Mouse (Mus musculus) C2C12 (cell line): ENCODE results near the gene Tspan10.

Experiments
- CEBPB ChIP-seq: IDR thresholded peaks from one replicate; pipeline ENCODE4 v1.6.1; 2011; ENCODE audit warnings: low read depth, mild to moderate bottlenecking, control low read depth, moderate library complexity
- CTCF ChIP-seq: IDR thresholded peaks from one replicate; pipeline ENCODE4 v1.5.1; 2011; ENCODE audit not compliant: control insufficient read depth, insufficient read depth, insufficient read length
- FOSL1 ChIP-seq: IDR thresholded peaks from one replicate; pipeline ENCODE4 v1.8.0; 2011; ENCODE audit warnings: mild to moderate bottlenecking, low read length; ENCODE audit not compliant: poor library complexity, insufficient read depth, severe bottlenecking
- MAX ChIP-seq: IDR thresholded peaks from one replicate; pipeline ENCODE4 v1.6.1; 2011; ENCODE audit warnings: mild to moderate bottlenecking, control low read depth
- MYOD1 ChIP-seq: IDR thresholded peaks from one replicate; pipeline ENCODE4 v1.6.1; 2011; ENCODE audit warnings: low read depth; ENCODE audit not compliant: control insufficient read depth, insufficient read length
- MYOG ChIP-seq: IDR thresholded peaks from one replicate; pipeline ENCODE4 v1.6.1; 2011; ENCODE audit not compliant: control insufficient read depth, insufficient read length; ENCODE audit errors: extremely low read depth
- USF1 ChIP-seq: IDR thresholded peaks from one replicate; pipeline ENCODE4 v1.6.1; 2011; ENCODE audit warnings: low read depth, mild to moderate bottlenecking, control low read depth, moderate library complexity

GRCm38 (mm10) chr11:120445475-120445874 is 3.0 kb downstream of the Tspan10 start:
- TF ChIP-seq CTCF (no peak), MAX (no peak), MYOG (no peak), MYOD1 (no peak), USF1 (no peak), CEBPB (no peak), FOSL1 (no peak)
